Mouse (Mus musculus) kidney, adult 8-10 months (tissue): ENCODE measurements around the gene Krt86.

Source experiments
- DNase-seq, 2 experiments: peaks; one replicate each; pipeline ENCODE4 v3.0.0; 2022

Gene Krt86

DNA sequence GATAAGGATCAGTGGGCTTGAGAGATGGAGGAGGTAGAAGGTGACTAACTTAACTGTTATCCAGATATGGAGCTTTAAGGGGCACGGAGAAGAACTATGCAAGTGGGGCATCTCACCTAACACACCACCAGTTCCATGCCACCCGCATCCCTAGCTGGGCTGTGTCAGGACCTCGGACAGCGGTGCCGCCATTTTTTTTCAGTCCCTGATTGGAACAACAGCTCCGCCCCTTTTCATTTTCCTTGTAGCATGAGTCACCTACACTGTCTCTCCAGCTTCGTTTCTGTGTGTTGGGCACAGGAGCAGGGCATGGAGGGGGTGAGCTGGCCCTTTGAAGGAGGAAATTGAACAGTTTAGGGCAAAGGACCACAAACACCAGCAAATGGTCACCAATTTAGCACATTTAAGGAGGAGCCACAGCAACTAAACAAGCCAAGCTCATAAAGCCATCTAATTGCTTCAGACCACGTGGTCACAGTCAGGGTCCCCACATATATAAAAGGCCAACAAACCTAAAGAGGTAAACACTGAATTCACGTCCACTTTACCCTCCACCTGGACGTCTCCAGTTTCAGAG, at the start of gene Krt86:
Krt86 (plus strand) TSS at position 527 of the 577 bp plus-strand sequence.
- no peak for DNase-seq

DNA sequence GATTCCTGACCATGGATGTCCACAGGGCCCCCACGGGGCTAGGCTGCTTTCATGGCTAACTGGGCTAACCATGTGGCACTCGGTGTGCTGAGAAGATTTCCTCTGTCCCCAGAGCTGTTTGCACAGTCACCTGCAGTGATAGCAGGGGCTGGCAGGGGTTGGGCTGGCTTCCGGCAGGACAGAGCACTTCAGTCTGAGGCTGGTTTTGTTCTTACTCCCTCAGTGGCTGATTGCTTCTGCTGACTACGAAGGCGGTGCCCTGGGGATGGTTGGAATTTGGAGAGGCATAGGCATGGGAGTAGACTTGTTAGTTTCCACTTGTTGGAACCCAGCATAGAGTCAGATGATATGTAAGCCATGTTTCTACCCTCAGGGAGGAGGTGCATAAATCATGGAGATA, 48.4 kb upstream of the Krt86 start:
- DNase-seq, result no peak

GRCm38 (mm10) chr15:101436611-101437010, 36.7 kb upstream of the Krt86 start:
- DNase-seq, result no peak

DNA sequence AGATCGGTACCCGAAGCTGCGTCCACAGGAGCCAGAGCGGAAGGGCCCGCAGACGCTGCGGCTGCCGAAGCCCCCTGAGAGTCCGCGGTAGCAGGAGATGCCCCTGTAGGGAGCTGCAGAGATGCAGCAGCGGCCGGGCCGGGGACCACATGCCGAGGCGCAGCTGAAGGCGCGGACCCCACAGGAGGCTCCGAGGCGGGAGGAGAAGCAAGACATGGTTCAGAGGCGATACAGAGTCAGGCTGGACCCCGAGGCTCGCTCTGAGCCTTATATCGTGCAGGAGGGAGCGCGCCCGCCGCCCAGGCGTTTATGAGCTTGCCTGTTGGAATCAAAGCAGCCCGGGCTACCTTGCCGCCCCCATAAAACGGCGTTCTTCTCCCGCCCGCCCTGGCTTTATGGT, 34.7 kb upstream of the Krt86 start, which contains the start of gene Krt87:
Krt87 (minus strand) TSS at position 250 of the 400 bp plus-strand sequence.
- no peak for DNase-seq

DNA sequence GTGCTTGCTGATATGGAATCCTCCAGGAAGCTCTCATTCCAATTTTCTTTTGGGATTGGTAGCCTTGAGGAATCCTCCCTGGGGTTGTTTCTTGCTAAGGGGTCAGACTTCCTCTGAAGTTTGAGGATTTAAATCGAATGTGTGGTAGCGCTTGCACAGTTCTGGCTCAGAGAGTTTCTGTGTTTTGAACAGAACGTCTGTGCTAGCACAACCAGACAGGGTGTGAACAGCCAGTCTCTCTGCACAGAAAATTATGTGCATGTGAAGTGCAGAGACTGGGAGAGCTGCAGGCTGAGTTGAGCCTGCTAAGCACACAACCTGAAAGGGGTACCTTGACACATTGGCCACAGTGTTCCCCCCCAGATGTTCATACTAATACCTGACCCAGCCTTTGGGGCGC, 32.4 kb upstream of the Krt86 start:
- DNase-seq, result no peak

- no peak for DNase-seq
Measured at GRCm38 (mm10) chr15:101446572-101446971, 26.7 kb upstream of the Krt86 start.

- no peak for DNase-seq
Measured at GRCm38 (mm10) chr15:101447444-101447843, 25.8 kb upstream of the Krt86 start, which contains the start of gene Krt88. Krt88 (plus strand) TSS chr15:101447744.

DNA sequence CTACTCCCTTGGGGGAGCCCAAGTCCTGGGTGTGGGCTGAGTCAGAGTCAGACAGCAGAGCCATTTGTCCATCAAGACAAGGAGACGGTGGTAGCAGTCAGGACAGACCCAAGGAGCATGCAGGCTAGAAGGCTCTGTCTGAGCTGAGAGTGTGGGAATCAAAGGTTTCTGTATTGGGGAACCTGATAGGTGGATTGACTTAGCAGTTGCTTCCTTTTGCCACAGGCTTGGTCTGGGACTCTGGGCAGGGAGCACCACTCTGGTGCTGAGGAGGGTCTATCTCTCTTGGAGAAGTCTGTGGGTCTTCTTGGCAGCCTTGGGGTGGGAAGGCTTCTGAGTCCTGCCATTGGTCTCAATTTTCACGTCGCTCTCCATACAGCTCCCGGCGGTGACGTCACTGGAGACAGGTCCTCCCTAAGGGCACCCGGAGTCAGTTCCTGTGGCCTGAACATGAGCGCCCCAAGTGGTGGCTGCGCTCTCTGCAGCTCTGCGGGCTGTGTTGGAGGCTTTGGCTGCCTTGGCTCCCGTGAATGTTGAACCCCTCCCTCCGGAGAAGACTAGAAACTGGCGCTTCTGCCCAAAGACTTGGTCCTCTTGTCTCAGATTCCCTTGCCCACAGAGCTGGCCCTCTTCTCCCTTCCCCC, 20.1 kb upstream of the Krt86 start:
- peak; percentile 50 to 79 for DNase-seq

- no peak for DNase-seq
Measured at GRCm38 (mm10) chr15:101454774-101455173, 18.5 kb upstream of the Krt86 start.

DNA sequence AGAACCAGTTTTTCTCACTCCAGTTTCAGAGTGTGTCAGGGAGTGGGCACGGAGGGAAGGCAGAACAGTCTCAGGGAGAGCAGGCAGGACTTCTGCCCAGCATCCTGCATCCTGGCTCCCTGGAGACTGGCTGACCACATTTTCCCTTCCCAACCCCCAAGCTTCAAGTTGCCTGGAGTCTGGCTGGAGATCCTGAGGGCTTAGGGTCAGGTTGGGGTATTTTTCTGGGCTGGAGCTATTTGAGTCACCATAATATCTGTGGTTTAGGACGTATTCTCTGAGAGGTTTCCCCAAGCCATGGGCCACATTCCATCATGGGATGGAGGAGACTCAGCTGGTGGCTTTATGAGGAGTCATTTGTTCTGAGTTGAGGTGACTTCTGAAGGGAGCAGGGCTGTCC, 18.0 kb upstream of the Krt86 start:
- peak; percentile 11 to 30 for DNase-seq

- DNase-seq, result no peak
Measured at GRCm38 (mm10) chr15:101455891-101456290, 17.4 kb upstream of the Krt86 start.

GRCm38 (mm10) chr15:101458361-101458930, 14.8 kb upstream of the Krt86 start:
- peak; percentile 19 to 21 for DNase-seq

DNA sequence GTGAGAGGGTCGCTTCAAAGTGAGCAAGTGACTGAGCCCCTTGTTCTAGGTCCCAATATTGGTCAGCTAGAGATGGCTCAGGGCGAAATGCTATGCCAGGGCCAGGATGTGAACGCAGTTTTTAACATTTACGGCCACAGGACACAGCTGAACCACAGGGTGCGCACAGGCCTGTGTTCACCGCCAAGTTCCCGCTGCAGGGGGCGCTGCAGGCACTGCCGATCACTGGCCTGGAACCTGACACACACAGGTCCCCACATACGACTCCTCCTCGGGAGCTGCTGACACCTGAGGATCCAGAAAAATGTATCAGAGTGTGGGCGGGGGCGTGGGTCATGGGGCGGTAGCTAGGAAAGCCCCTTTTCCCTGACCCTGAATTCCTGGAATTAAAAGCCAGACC, 14.0 kb upstream of the Krt86 start:
- DNase-seq, result no peak

- DNase-seq, result no peak
Measured at GRCm38 (mm10) chr15:101463651-101464050, 9.6 kb upstream of the Krt86 start, which contains the start of gene Krt81. Krt81 (minus strand) TSS chr15:101463751.

GRCm38 (mm10) chr15:101469093-101469492, 4.2 kb upstream of the Krt86 start:
- DNase-seq, result no peak

- DNase-seq, result peak in 1 of 2 experiments; percentile 9
Measured at GRCm38 (mm10) chr15:101479007-101479665, 5.9 kb downstream of the Krt86 start.

- DNase-seq, result no peak
Measured at GRCm38 (mm10) chr15:101479666-101480060, 6.4 kb downstream of the Krt86 start.

DNA sequence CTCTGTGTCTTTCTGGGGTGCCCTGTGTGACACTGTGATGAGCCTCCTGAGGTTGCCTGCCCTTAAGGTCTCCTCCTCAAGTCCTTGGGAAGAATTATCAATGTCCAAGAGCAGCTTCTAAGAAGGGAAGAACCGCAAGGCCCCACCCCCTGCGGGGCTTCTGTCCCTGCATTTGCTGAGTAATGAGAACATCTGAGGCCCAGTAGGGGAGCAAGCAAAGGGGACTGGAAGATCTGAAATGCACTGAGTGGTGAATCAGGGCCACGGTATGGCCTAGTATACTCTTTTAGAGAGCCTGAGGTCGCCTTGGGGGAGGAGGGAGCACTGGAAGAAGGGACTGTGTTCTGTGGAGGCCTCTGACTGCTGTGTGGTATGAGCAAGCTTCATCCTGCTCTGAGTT, 8.8 kb downstream of the Krt86 start:
- no peak for DNase-seq

GRCm38 (mm10) chr15:101483646-101484045, 10.4 kb downstream of the Krt86 start:
- DNase-seq, result no peak

GRCm38 (mm10) chr15:101484939-101485338, 11.7 kb downstream of the Krt86 start:
- DNase-seq, result no peak

DNA sequence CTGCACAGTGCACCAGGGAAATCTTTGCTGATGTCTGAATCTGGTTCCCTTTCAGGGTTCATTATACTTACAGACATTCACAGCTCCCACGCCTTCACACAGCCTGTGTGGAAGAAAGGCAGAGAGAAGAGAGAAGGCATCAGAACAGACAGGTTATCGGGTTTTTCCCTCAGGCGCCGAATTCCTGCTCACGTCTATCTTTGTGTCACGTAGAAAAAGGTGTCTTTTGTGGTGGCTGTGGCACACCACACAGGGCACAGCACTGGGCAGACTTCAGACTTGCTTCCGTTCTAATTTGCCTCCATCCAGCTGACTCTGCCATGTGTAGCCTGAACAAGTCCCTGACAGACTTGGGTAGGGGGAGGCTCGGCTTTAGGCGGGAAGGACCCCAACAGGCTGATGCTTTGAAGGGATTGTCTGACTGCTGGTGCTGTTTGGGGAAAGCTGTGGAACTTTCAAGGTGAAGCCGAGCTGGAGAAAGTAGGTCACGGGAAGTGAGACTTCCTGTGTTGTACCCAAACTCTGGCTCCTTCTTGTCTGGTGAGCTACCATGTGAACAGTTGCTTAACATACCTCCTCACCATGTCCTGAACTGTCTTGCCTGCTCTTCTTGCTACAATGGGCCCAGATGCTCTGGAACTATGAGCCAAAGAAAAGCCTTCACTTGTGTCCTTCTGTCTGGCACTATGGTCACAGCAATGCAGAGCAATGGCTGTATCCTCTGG, 12.8 kb downstream of the Krt86 start:
- DNase-seq, result no peak

DNA sequence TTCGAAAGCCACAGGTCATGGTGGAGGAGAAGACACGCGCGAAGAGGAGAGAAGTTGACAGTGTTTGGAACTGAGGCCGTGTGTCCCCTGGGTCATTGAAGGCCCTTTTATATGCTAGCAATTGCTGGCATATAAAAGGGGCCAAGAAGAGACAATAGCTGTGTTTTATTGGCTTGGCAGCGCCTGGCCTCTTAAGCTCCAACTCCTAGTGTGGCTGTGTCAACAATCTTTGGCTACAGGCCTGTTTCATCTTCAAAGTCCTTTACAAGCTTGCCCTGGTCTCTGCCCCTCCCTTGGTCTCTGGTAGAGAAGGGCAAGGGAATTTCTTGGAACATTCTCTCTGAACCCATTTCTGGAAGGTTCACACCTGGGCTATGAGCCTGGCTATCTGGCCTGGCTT, 18.2 kb downstream of the Krt86 start, which contains the start of gene Krt83:
Krt83 (minus strand) TSS at position 82 of the 400 bp plus-strand sequence.
- DNase-seq, result no peak

- no peak for DNase-seq
Measured at GRCm38 (mm10) chr15:101492718-101493117, 19.4 kb downstream of the Krt86 start.
